Mouse (Mus musculus): Measurements from ENCODE around the gene Tpcn2. TPM values are rescaled to one million over a fixed set of nuclear protein-coding genes. Genes with fewer than 3 reads are reported as not detected.

The Tpcn2 gene
- polyA plus RNA-seq, 1 experiment from 2014 or later = 9.1 TPM

DNA sequence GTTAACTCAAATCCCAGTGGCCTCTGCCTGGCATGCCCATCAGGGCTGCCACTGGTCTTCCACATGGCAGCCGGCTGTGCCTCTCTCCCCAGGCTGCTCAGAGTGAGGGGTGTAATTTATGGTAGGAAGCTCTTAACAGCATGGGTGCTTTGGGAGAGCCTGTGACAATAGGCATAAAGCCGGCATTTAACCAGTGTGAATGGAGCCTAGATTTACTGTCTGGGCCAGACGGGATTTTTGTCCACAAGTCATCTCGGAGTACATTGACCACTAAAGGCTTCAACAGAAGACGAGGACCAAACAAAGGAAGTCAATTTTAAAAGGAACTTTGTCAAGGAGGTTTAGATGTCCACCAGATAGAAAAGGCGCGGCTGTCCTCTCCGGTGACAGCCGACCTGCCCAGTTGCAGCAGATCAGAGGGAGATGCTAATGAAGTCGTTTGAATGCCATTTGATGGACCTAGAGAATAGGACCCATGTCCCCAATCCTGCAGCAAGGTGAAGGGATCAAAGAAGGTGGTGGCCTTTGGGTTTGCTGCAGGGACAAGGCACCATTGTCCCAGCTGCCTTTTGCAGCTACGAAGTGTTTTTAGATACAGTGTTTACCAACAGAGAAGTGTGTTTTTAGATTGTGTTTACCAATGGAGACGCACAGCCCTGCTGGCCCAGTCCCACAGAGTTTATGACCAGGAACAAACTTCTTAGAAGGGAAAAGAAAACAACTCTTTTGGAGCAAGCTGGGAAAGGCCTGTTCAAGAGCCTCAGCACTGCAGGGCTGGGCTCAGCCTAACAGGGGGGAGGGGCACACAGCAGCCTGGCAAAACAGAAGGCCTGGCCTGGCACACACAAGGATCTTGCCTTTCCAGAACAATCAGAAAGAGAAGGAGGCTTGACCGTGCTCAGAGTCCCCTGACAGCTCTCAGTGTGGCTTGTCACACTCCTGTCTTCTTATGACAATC, 124.2 kb downstream of the Tpcn2 start:
- peak; percentile 79 for ATAC-seq (ENCODE audit: insufficient read depth, low FRiP score, low read depth)
- H3K9ac ChIP-seq = no peak overlapping the region
- H3K4me1 ChIP-seq = peaks cover 10% of the 10 kb centered on the region; the same call in 1 of the 2 replicates
- no peaks in the 10 kb centered on the region for H3K27me3 ChIP-seq (replicated peaks)
- no peaks in the 10 kb centered on the region for H3K9me3 ChIP-seq
- H3K36me3 ChIP-seq = no peaks in the 10 kb centered on the region
- WGBS = 53% methylated on average over 13 of the region's 13 CpGs
- H3K4me3 ChIP-seq (replicated peaks) = no peak overlapping the region
- H3K27ac ChIP-seq = no peak overlapping the region
- H3K4me2 ChIP-seq = no peak overlapping the region

DNA sequence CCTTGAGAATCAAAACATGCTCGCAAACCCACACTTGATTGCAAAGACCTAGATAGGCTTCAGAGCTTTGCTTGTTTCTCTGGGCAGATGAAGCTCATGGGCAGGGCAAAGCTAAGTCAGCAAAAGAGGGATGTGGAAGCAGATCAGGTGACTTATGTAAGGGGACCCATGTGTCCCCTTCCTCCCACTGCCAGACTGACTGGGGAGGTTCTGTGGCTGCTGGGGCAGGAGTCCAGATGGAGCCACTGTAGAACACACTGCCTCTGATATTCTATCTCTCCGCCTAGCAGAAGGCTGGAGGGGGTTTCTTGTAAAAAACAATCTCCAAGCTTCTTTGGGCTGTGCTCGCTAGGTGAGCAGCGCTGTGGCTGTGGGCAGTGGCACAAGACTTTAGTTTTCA, 128.1 kb downstream of the Tpcn2 start:
- no peak overlapping the region for H3K4me3 ChIP-seq (replicated peaks)
- no peaks in the 10 kb centered on the region for H3K9me3 ChIP-seq
- ATAC-seq (ENCODE audit: insufficient read depth, low FRiP score, low read depth) = no peak
- H3K4me2 ChIP-seq = no peak overlapping the region
- 80% methylated on average over 4 of the region's 4 CpGs for WGBS
- H3K27ac ChIP-seq = no peak overlapping the region
- H3K4me1 ChIP-seq = peaks cover 10% of the 10 kb centered on the region; the same call in 1 of the 2 replicates
- no peak overlapping the region for H3K9ac ChIP-seq
- no peaks in the 10 kb centered on the region for H3K36me3 ChIP-seq
- H3K27me3 ChIP-seq (replicated peaks) = no peaks in the 10 kb centered on the region

DNA sequence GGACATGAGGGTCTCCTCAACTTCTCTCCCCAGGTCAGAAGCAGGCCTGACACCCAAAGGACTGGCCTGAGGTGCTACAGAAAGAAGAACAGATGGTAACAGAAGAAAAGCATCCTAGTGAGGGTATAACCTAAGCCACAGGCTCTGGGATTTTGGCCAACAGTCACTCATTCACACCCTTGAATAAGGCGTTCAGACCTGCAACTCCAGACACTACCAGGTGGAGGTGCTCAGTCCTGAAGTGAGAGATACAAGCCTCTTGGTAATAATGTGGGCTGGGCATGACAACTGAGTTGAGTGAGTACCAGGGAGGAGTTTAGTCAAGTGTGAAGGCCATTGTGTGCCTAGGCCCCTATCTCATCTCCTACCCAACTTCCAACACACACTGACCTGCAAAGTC, 129.7 kb downstream of the Tpcn2 start:
- Histone ChIP-seq H3K4me1 (no peaks in the 10 kb centered on the region), H3K4me3 (replicated peaks) (no peak overlapping the region), H3K27me3 (replicated peaks) (no peaks in the 10 kb centered on the region), H3K27ac (no peak overlapping the region), H3K9ac (no peak overlapping the region), H3K4me2 (no peak overlapping the region), H3K36me3 (no peaks in the 10 kb centered on the region), H3K9me3 (no peaks in the 10 kb centered on the region)
- WGBS = 68% methylated on average over 1 of the region's 1 CpGs
- ATAC-seq (ENCODE audit: insufficient read depth, low FRiP score, low read depth) = no peak

DNA sequence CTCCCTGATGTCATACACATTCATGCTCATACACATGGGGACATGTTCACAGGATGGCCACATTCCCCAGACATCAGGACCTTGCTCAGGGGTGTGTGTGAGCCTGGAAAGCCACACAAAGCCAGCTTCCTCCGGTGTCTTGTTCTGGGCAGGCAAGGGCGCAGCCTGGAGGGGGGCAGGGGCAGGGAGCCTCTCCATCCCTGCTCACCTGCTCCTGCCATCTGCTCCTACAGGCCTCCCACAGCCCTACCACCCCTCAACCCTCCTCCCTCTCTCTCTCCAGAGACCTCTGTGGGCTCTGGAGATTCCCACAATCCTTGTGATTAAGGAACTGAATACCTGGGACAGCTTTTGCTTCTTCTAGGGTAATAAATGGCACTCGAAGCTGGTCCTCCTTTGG, 132.0 kb downstream of the Tpcn2 start:
- no peak overlapping the region for H3K4me3 ChIP-seq (replicated peaks)
- no peaks in the 10 kb centered on the region for H3K4me1 ChIP-seq
- no peak overlapping the region for H3K4me2 ChIP-seq
- H3K9me3 ChIP-seq = no peaks in the 10 kb centered on the region
- no peak overlapping the region for H3K9ac ChIP-seq
- H3K27me3 ChIP-seq (replicated peaks) = no peaks in the 10 kb centered on the region
- 80% methylated on average over 3 of the region's 3 CpGs for WGBS
- ATAC-seq (ENCODE audit: insufficient read depth, low FRiP score, low read depth) = no peak
- no peak overlapping the region for H3K27ac ChIP-seq
- no peaks in the 10 kb centered on the region for H3K36me3 ChIP-seq

GRCm38 (mm10) chr7:145148902-145149301, 134.9 kb downstream of the Tpcn2 start:
- no peaks in the 10 kb centered on the region for H3K27me3 ChIP-seq (replicated peaks)
- no peak overlapping the region for H3K4me2 ChIP-seq
- H3K36me3 ChIP-seq = no peaks in the 10 kb centered on the region
- H3K4me1 ChIP-seq = no peaks in the 10 kb centered on the region
- H3K9ac ChIP-seq = no peak overlapping the region
- 83% methylated on average over 4 of the region's 4 CpGs for WGBS
- no peak for ATAC-seq (ENCODE audit: insufficient read depth, low FRiP score, low read depth)
- H3K9me3 ChIP-seq = no peaks in the 10 kb centered on the region
- H3K27ac ChIP-seq = no peak overlapping the region
- no peak overlapping the region for H3K4me3 ChIP-seq (replicated peaks)

- ATAC-seq (ENCODE audit: insufficient read depth, low FRiP score, low read depth) = no peak
- WGBS = 74% methylated on average over 5 of the region's 5 CpGs
- Histone ChIP-seq H3K4me1 (no peaks in the 10 kb centered on the region), H3K9ac (no peak overlapping the region), H3K27me3 (replicated peaks) (no peaks in the 10 kb centered on the region), H3K4me3 (replicated peaks) (no peak overlapping the region), H3K27ac (no peak overlapping the region), H3K4me2 (no peak overlapping the region), H3K36me3 (no peaks in the 10 kb centered on the region), H3K9me3 (no peaks in the 10 kb centered on the region)
These were observed 135.7 kb downstream of the Tpcn2 start for GRCm38 (mm10) chr7:145147973-145148698.

DNA sequence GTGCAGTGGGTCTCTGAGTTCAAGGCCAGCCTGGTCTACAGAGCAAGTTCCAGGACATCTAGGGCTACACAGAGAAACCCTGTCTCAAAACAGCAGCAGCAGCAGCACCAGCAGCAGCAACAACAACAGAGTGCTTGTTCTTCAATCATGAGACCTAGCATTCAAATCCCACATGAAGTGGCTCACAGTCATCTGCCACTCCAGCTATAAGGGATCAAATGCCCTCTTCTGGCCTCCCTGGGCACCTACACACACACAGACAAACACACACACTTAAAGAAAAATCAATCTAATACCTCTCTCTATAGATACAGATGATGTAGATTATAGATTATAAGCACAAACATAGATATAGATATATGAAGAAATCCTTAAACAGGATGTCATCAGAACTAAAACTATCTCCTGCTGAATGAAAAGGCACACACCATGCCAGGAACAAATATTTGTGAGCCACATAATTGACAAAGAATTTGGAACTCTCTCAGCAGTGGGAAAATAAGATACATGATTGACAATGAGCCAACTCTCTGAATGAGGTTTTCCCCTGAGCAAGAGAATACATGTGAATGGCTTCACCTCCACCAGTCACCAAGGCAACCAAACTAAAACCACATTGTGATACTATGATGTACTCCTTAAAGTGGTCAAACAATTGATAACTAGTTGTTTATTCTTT, 137.4 kb downstream of the Tpcn2 start:
- Histone ChIP-seq H3K36me3 (no peaks in the 10 kb centered on the region), H3K4me2 (no peak overlapping the region), H3K9me3 (no peaks in the 10 kb centered on the region), H3K4me1 (no peaks in the 10 kb centered on the region), H3K4me3 (replicated peaks) (no peak overlapping the region), H3K27ac (no peak overlapping the region), H3K27me3 (replicated peaks) (no peaks in the 10 kb centered on the region), H3K9ac (no peak overlapping the region)
- ATAC-seq (ENCODE audit: insufficient read depth, low FRiP score, low read depth) = no peak

DNA sequence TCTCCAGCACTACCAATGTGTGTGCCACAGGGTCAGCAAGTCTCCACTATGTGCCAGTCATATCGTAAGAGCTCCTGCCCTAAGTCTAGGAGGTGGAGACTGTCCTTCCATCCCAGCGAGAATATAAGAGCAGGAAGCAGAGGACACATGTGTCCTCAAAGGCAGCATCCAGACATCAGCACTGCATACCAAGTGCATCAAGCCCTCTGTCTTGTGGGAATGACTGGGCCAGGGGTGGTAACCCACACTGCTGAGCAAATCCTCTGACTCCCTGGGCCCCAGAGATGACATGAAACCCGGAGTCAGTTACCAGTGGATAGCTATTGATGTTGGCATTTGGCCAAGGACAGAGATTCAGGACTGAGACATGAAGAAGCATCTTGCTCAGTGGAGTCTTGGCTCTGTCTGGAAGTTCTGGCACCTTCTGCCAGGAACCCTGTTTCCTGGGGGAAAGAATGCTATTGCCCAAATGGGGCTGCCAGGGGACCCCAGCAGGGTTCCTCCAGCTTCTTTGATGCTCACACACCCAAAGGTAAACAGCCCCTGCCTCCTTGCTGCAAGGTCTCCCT, 140.2 kb downstream of the Tpcn2 start:
- Histone ChIP-seq H3K4me3 (replicated peaks) (no peak overlapping the region), H3K9ac (no peak overlapping the region), H3K27ac (no peak overlapping the region), H3K36me3 (no peaks in the 10 kb centered on the region), H3K27me3 (replicated peaks) (no peaks in the 10 kb centered on the region), H3K4me2 (no peak overlapping the region), H3K9me3 (no peaks in the 10 kb centered on the region), H3K4me1 (no peaks in the 10 kb centered on the region)
- WGBS = 60% methylated on average over 3 of the region's 3 CpGs
- no peak for ATAC-seq (ENCODE audit: insufficient read depth, low FRiP score, low read depth)

DNA sequence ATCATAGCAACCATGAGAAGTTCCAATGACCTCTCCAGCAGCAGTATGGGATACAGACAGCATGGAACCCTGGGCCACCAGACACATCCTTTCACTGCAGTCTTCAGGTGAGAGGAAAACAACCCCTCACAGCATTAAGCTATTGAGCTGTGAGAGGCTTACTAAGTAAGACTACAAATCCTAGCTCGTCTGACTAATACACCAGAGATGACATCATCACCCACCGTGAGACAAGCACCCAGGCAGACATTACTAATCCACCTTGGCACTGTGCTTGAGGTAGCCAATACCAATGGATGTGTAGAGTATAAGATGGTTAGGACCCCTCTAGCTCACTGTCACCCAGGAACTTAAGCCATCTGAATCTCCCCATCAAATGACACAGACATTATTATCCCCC, 143.2 kb downstream of the Tpcn2 start:
- Histone ChIP-seq H3K4me1 (no peaks in the 10 kb centered on the region), H3K27ac (no peak overlapping the region), H3K36me3 (no peaks in the 10 kb centered on the region), H3K4me2 (no peak overlapping the region), H3K9ac (no peak overlapping the region), H3K9me3 (no peaks in the 10 kb centered on the region), H3K27me3 (replicated peaks) (no peaks in the 10 kb centered on the region), H3K4me3 (replicated peaks) (no peak overlapping the region)
- WGBS = 36% methylated on average over 2 of the region's 2 CpGs
- ATAC-seq (ENCODE audit: insufficient read depth, low FRiP score, low read depth) = no peak

DNA sequence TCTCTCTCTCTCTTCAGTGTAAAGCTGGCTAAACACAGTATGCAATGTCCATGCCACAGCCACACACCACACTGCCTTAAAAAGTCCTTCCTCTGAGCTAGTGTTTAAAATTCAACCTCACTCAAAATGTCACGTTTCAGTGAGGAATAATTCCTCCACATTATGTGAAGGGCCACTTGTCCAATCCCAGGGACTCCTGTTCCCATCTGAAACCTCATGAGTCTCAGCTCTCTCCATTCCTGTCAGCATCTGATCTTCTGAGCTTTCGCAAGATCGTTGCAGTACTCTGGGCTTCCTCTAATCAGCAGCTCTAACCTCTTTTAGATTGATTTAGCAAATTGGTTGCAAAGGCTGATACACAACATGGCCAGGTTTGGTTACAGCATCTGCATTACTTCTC, 144.2 kb downstream of the Tpcn2 start:
- no peaks in the 10 kb centered on the region for H3K4me1 ChIP-seq
- 86% methylated on average over 3 of the region's 3 CpGs for WGBS
- H3K9me3 ChIP-seq = no peaks in the 10 kb centered on the region
- H3K27me3 ChIP-seq (replicated peaks) = no peaks in the 10 kb centered on the region
- no peak overlapping the region for H3K9ac ChIP-seq
- no peak overlapping the region for H3K27ac ChIP-seq
- H3K4me2 ChIP-seq = no peak overlapping the region
- H3K36me3 ChIP-seq = no peaks in the 10 kb centered on the region
- no peak for ATAC-seq (ENCODE audit: insufficient read depth, low FRiP score, low read depth)
- no peak overlapping the region for H3K4me3 ChIP-seq (replicated peaks)

DNA sequence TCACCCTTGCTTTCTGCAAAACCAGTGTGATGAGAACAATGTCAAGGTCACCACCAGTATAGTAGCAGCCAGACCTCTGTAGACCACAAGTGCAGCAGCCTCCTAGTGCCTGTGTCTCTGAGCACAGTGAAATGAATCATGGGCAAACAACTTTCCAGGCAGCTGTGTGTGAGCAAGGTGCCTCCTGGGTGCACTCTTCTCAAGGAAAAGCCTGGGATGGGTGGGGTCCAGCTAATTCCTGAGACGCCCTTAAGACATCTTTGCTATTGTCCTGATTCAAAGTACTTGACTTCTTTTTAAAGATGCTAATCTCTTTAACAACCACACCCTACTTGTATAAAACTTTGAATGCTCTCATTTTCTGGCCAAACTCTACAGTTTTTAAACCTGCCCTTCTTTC, 144.7 kb downstream of the Tpcn2 start:
- no peak overlapping the region for H3K4me3 ChIP-seq (replicated peaks)
- H3K36me3 ChIP-seq = no peaks in the 10 kb centered on the region
- no peak overlapping the region for H3K27ac ChIP-seq
- no peaks in the 10 kb centered on the region for H3K9me3 ChIP-seq
- H3K9ac ChIP-seq = no peak overlapping the region
- 53% methylated on average over 1 of the region's 1 CpGs for WGBS
- H3K27me3 ChIP-seq (replicated peaks) = no peaks in the 10 kb centered on the region
- no peak for ATAC-seq (ENCODE audit: insufficient read depth, low FRiP score, low read depth)
- H3K4me1 ChIP-seq = no peaks in the 10 kb centered on the region
- no peak overlapping the region for H3K4me2 ChIP-seq

DNA sequence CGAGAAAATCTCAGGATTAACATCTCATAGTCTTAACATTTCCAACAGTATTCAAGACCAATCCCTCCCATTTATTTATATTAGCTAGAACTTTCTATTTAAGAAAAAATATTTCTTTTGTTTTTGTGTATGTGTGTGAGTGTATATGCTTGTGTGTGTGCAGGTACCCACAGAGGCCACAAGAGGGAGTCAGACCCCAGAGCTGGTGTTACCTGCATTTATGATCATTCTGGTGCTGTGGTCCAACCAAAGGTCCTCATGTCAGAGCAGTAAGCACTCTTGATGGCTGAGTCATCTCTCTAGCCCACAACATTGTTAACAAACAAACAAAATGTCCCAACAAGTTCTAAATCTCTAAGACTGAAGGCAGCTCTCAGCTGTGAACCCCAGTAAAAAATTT, 145.9 kb downstream of the Tpcn2 start:
- H3K4me1 ChIP-seq = no peaks in the 10 kb centered on the region
- no peaks in the 10 kb centered on the region for H3K9me3 ChIP-seq
- no peaks in the 10 kb centered on the region for H3K36me3 ChIP-seq
- no peaks in the 10 kb centered on the region for H3K27me3 ChIP-seq (replicated peaks)
- ATAC-seq (ENCODE audit: insufficient read depth, low FRiP score, low read depth) = no peak
- no peak overlapping the region for H3K4me2 ChIP-seq
- H3K9ac ChIP-seq = no peak overlapping the region
- WGBS = 91% methylated on average over 1 of the region's 1 CpGs
- H3K27ac ChIP-seq = no peak overlapping the region
- H3K4me3 ChIP-seq (replicated peaks) = no peak overlapping the region

All from stomach, embryonic 15.5 days (tissue).